Mouse (Mus musculus) heart, adult 2 months (tissue): ENCODE data around the gene Mslnl. TPM values are rescaled to one million over a fixed set of nuclear protein-coding genes. Genes with fewer than 3 reads are reported as not detected.
A peak's percentile ranks its signal among the peaks of the same experiment; 100 is the strongest.

ENCODE experiments used
- DNase-seq, 2 experiments: peaks; one replicate each; pipeline ENCODE4 v3.0.0; 2021
- H3K27ac ChIP-seq: fragments of 200-600 bp; 2 replicates; pipeline ENCODE4 v1.8.1; 2022
- H3K27me3 ChIP-seq: fragments of 200-500 bp; 2 replicates; pipeline ENCODE4 v1.6.1; 2012; ENCODE audit warnings: mild to moderate bottlenecking, low read length, inconsistent platforms, mixed read lengths; ENCODE audit not compliant: control insufficient read depth, insufficient read depth
- H3K36me3 ChIP-seq: fragments of 200-500 bp; 2 replicates; pipeline ENCODE4 v1.6.1; 2012; ENCODE audit warnings: low read length, inconsistent platforms; ENCODE audit not compliant: control insufficient read depth, insufficient read depth
- H3K4me1 ChIP-seq: fragments of 200-500 bp; 2 replicates; pipeline ENCODE4 v1.6.1; 2011; ENCODE audit warnings: low read length; ENCODE audit not compliant: control insufficient read depth, insufficient read depth
- H3K4me3 ChIP-seq: fragments of 200-600 bp; 2 replicates; pipeline ENCODE4 v1.8.1; 2022
- H3K79me2 ChIP-seq: fragments of 200-500 bp; replicated peaks from 2 replicates; pipeline ENCODE4 v1.6.1; 2012; ENCODE audit warnings: mild to moderate bottlenecking, inconsistent platforms, low read length, moderate library complexity, mixed read lengths; ENCODE audit not compliant: control insufficient read depth, insufficient read depth
- H3K9ac ChIP-seq: fragments of 200-500 bp; 2 replicates; pipeline ENCODE4 v1.6.1; 2012; ENCODE audit warnings: low read depth, mild to moderate bottlenecking, control low read depth, inconsistent platforms, low read length, mixed read lengths
- CTCF ChIP-seq: fragments of 200-600 bp; IDR thresholded peaks from 2 replicates; pipeline ENCODE4 v1.8.1; 2022; ENCODE audit warnings: antibody characterized with exemption, mild to moderate bottlenecking, moderate library complexity
- EP300 ChIP-seq: fragments of 200-500 bp; IDR thresholded peaks from 2 replicates; pipeline ENCODE4 v1.6.1; 2011; ENCODE audit warnings: low read depth, low read length, control low read depth; ENCODE audit not compliant: insufficient read depth
- POLR2A ChIP-seq: fragments of 200-500 bp; IDR thresholded peaks from 2 replicates; pipeline ENCODE4 v1.6.1; 2011; ENCODE audit warnings: mild to moderate bottlenecking, low read depth, low read length, control low read depth; ENCODE audit not compliant: insufficient read depth
- WGBS: fragments of 180-500 bp; shearing (Covaris S2); methylation state at CpG from one replicate; pipeline ENCODE4 v1.1.7; 2018; 5-methylcytosine and 5-hydroxymethylcytosine counted together
- intact Hi-C: fragments of 180-260 bp; cut with DNase I; formaldehyde crosslinking; loops from one replicate; pipeline ENCODE4 v1.15.1; 2025
- polyA plus RNA-seq: library from polyadenylated mRNA; depleted of rRNA; stranded (reverse); fragments of >200 nt; gene quantifications from 2 replicates; pipeline ENCODE4 v1.2.3, GENCODE M21; 2012
- total RNA-seq, 2 experiments: library from RNA; stranded (reverse); gene quantifications; 2 replicates each; pipeline ENCODE4 v1.2.3; 2021

Mslnl gene
- total and polyA plus RNA-seq, 3 experiments, result 0.10 TPM; not detected in 2

DNA sequence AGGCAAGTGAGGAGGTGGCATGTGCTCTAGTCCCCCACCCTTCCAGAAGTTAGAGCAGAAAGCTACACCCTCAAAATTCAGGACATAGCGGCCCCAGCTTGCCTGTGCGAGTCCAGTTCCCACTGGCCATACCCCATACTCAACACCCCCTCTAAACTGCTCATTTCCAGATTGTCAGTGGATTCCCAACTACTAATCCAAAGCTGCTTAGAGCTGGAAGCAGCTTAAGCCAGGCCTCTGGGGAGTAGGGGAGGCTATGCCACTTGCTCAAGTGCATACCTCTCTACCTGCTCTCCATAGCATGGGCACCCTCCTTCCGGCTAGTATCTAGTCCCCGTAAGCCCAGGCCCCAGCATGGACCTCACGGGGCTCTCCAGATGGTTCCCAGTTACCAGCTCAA is 14.4 kb upstream of the Mslnl start:
- Histone ChIP-seq H3K4me1 (no peaks in the 10 kb centered on the region), H3K27me3 (peaks cover 2% of the 10 kb centered on the region; the same call in 1 of the 2 replicates), H3K79me2 (no peaks in the 10 kb centered on the region), H3K9ac (no peak overlapping the region), H3K36me3 (no peaks in the 10 kb centered on the region), H3K27ac (no peak overlapping the region), H3K4me3 (no peak overlapping the region)
- TF ChIP-seq CTCF (no peak), EP300 (no peak), POLR2A (no peak)
- WGBS, result 97% methylated on average over 5 of the region's 5 CpGs
- no peak for DNase-seq
- intact Hi-C loops, result no loop called here

DNA sequence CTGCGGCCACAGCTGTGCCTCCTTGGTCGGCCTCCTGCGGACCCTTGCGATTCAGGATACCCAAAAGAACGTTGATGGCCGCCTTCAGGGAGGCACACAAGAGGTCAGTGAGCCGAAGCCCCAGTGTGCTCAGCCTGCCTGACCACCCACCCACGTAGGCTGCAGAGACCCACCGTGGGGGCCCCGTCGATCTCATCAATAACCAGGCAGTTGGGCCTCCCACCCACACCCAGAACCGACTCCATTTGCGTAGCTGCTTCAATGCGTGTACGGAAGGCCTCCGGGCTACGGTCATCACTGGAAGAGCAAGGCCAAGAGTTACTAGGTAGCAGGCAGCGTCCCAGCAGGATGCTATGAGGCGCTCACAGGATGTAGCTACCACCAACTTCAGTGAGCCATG is 12.4 kb upstream of the Mslnl start:
- Histone ChIP-seq H3K4me1 (peaks cover 4% of the 10 kb centered on the region), H3K27ac (no peak overlapping the region), H3K9ac (no peak overlapping the region), H3K4me3 (no peak overlapping the region), H3K36me3 (no peaks in the 10 kb centered on the region), H3K27me3 (no peaks in the 10 kb centered on the region), H3K79me2 (no peaks in the 10 kb centered on the region)
- intact Hi-C loops, result no loop called here
- no peak for DNase-seq
- WGBS, result 96% methylated on average over 19 of the region's 19 CpGs
- no peak for TF ChIP-seq CTCF
- TF ChIP-seq POLR2A, result no peak
- TF ChIP-seq EP300, result no peak

DNA sequence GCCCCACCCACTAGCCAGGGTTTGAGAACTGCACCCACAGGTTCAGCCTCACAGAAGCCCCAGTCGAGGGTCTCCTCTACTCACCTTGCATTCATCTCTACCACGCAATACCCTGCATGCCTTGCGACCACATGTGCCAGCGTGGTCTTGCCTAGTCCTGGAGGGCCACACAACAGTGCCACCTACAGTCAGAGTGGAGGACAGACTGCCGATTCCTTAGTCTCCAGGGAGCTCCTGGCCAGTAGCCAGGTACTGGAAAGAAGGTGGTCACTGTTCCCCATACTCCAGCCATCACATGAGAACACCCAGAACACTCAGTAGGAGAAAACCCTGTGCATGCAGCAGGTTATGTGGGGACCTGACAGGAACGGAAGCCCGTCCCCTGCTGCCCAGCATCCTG is 11.9 kb upstream of the Mslnl start:
- DNase-seq, result no peak
- H3K9ac ChIP-seq, result no peak overlapping the region
- WGBS, result 84% methylated on average over 7 of the region's 7 CpGs
- H3K36me3 ChIP-seq, result no peaks in the 10 kb centered on the region
- intact Hi-C loops, result no loop called here
- H3K4me1 ChIP-seq, result peaks cover 4% of the 10 kb centered on the region
- H3K27ac ChIP-seq, result no peak overlapping the region
- no peaks in the 10 kb centered on the region for H3K27me3 ChIP-seq
- H3K79me2 ChIP-seq, result no peaks in the 10 kb centered on the region
- TF ChIP-seq CTCF (no peak), EP300 (no peak), POLR2A (no peak)
- H3K4me3 ChIP-seq, result no peak overlapping the region

DNA sequence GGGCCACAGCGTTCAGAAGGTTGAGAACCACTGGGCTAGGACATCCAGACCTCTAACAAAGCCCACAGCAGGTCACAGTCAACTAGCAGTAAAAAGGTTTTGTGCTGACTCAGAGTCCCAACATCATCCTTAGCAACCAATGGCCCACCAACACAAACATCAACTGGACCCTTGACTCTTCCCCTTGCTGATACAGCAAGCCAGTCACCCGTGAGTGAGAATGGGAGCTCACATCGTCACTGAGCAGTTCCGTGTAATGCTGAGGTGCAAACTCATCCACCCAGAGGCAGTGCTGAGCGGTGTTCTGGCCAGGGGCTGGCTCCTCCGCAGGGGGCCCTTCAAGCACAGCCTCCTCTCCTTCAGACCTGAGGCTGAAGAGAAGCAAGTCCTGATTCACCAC is 10.6 kb upstream of the Mslnl start:
- Histone ChIP-seq H3K4me3 (no peak overlapping the region), H3K36me3 (no peaks in the 10 kb centered on the region), H3K79me2 (no peaks in the 10 kb centered on the region), H3K27me3 (no peaks in the 10 kb centered on the region), H3K27ac (no peak overlapping the region), H3K4me1 (peaks cover 4% of the 10 kb centered on the region), H3K9ac (no peak overlapping the region)
- WGBS, result 82% methylated on average over 6 of the region's 6 CpGs
- intact Hi-C loops, result no loop called here
- no peak for TF ChIP-seq EP300
- no peak for TF ChIP-seq CTCF
- no peak for DNase-seq

DNA sequence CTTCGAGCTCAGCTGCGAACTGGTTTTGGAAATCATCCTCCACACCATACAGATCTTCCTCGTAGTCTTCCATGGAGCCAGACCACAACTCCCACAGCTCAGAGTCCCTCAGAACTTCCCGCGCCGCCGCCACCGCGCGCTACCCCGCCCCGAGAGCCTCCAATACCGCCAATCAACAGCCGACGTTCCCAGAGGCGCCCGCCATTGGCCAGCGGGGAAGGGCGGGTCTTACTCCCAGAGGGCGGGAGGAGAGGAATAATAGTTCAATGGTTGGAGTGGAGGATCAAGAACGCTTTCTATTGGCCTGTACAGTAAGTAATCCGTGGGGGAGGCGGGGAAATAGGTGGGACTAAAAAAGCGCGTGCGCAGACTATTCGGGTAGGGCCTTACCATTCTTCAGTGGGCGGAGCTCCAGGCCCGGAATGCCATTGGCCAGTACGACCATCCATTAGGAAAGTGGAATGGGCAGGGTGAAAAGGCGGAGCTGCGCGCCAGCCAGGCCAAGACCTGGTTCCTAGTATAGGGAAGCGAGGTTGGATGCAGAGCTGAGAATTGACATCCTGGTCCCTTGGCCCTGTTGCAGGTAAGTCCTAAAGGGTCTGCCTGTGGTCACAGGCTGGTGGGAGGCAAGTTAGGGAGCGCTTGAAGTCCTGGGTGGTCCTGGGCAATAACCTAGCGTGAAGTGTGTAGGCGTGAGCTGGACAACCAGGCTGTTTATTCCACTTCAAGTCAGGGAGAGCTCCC is 8.4 kb upstream of the Mslnl start, which contains the start of the genes Chtf18 and Rpusd1:
TSS of gene Chtf18 (minus strand) at position 155 of the 744 bp plus-strand sequence.
TSS of gene Rpusd1 (plus strand) at position 406 of the 744 bp plus-strand sequence.
- TF ChIP-seq CTCF, result no peak
- peak; percentile 93 for TF ChIP-seq POLR2A
- 0 out of 2 replicates have a peak, but pooled peaks have one; percentile 6 for TF ChIP-seq EP300
- H3K4me3 ChIP-seq, result peak within 1 kb of the TSS; percentile 67
- peak; percentile 98 to 99 for DNase-seq
- WGBS, result under 1% methylated on average over 37 of the region's 37 CpGs
- H3K27me3 ChIP-seq, result no peaks in the 10 kb centered on the region
- intact Hi-C loops, result no loop called here
- peak within 1 kb of the TSS; percentile 72 for H3K27ac ChIP-seq
- peak within 1 kb of the TSS; percentile 88 for H3K9ac ChIP-seq
- peaks cover 4% of the 10 kb centered on the region for H3K4me1 ChIP-seq
- H3K36me3 ChIP-seq, result no peaks in the 10 kb centered on the region
- H3K79me2 ChIP-seq, result no peaks in the 10 kb centered on the region

DNA sequence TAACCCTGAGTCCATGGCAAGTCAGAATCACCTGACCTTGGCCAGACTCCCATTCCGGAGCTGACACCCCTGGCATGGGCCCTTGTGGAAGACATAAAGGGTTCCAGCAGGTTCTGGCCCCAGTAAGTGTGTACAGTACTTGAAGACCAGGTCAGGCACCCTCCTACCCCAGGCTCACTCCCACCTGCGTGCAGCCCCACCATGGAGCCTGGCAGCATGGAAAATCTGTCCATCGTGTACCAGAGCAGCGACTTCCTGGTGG is 7.9 kb upstream of the Mslnl start:
- H3K9ac ChIP-seq, result peak overlapping the region; percentile 88
- H3K4me1 ChIP-seq, result peaks cover 4% of the 10 kb centered on the region
- intact Hi-C loops, result no loop called here
- H3K4me3 ChIP-seq, result peak overlapping the region; percentile 67
- H3K27me3 ChIP-seq, result no peaks in the 10 kb centered on the region
- H3K27ac ChIP-seq, result peak overlapping the region; percentile 72
- 10% methylated on average over 4 of the region's 4 CpGs for WGBS
- TF ChIP-seq POLR2A (no peak), EP300 (0 out of 2 replicates have a peak, but pooled peaks have one; percentile 4), CTCF (no peak)
- DNase-seq, result no peak
- no peaks in the 10 kb centered on the region for H3K36me3 ChIP-seq
- H3K79me2 ChIP-seq, result no peaks in the 10 kb centered on the region
